Mouse (Mus musculus): ENCODE results near the gene Aqp7. TPM values are rescaled to one million over a fixed set of nuclear protein-coding genes. Genes with fewer than 3 reads are reported as not detected.

Gene Aqp7
- polyA plus RNA-seq, 1 experiment from 2014 or later: 0.16 TPM

- no peak overlapping the region for H3K27ac ChIP-seq (replicated peaks; ENCODE audit: low read depth, low read length)
- H3K4me3 ChIP-seq (replicated peaks; ENCODE audit: low read depth, low read length): no peak overlapping the region
- H3K9ac ChIP-seq (replicated peaks; ENCODE audit: low read length): no peak overlapping the region
- DNase-seq (no peak), ATAC-seq (ENCODE audit: low FRiP score, low TSS enrichment) (no peak)
- no peaks in the 10 kb centered on the region for H3K9me3 ChIP-seq (ENCODE audit: control insufficient read depth, low read length)
- peaks cover 10% of the 10 kb centered on the region; the same call in 1 of the 2 replicates for H3K36me3 ChIP-seq (ENCODE audit: control insufficient read depth, insufficient read depth, low read length)
- WGBS: 72% methylated on average over 3 of the region's 3 CpGs
- no peak overlapping the region for H3K4me2 ChIP-seq (ENCODE audit: low read length)
- H3K27me3 ChIP-seq (ENCODE audit: control insufficient read depth, insufficient read depth, low read length): no peaks in the 10 kb centered on the region
- no peaks in the 10 kb centered on the region for H3K4me1 ChIP-seq (ENCODE audit: control insufficient read depth, insufficient read depth, low read length)
These were observed 16.7 kb downstream of the Aqp7 start for GRCm38 (mm10) chr4:41031242-41031641.

- H3K9me3 ChIP-seq (ENCODE audit: control insufficient read depth, low read length): no peaks in the 10 kb centered on the region
- H3K4me1 ChIP-seq (ENCODE audit: control insufficient read depth, insufficient read depth, low read length): no peaks in the 10 kb centered on the region
- DNase-seq (no peak), ATAC-seq (ENCODE audit: low FRiP score, low TSS enrichment) (no peak)
- 97% methylated on average over 5 of the region's 5 CpGs for WGBS
- H3K27me3 ChIP-seq (ENCODE audit: control insufficient read depth, insufficient read depth, low read length): no peaks in the 10 kb centered on the region
- no peak overlapping the region for H3K4me2 ChIP-seq (ENCODE audit: low read length)
- no peak overlapping the region for H3K4me3 ChIP-seq (replicated peaks; ENCODE audit: low read depth, low read length)
- H3K27ac ChIP-seq (replicated peaks; ENCODE audit: low read depth, low read length): no peak overlapping the region
- peaks cover 25% of the 10 kb centered on the region for H3K36me3 ChIP-seq (ENCODE audit: control insufficient read depth, insufficient read depth, low read length)
- H3K9ac ChIP-seq (replicated peaks; ENCODE audit: low read length): no peak overlapping the region
These were observed 18.6 kb downstream of the Aqp7 start for GRCm38 (mm10) chr4:41029372-41029771.

- no peak overlapping the region for H3K4me2 ChIP-seq (ENCODE audit: low read length)
- ATAC-seq (ENCODE audit: low FRiP score, low TSS enrichment) (no peak), DNase-seq (peak; percentile 4)
- no peaks in the 10 kb centered on the region for H3K9me3 ChIP-seq (ENCODE audit: control insufficient read depth, low read length)
- WGBS: 78% methylated on average over 4 of the region's 4 CpGs
- no peaks in the 10 kb centered on the region for H3K27me3 ChIP-seq (ENCODE audit: control insufficient read depth, insufficient read depth, low read length)
- H3K4me3 ChIP-seq (replicated peaks; ENCODE audit: low read depth, low read length): no peak overlapping the region
- no peaks in the 10 kb centered on the region for H3K4me1 ChIP-seq (ENCODE audit: control insufficient read depth, insufficient read depth, low read length)
- no peak overlapping the region for H3K9ac ChIP-seq (replicated peaks; ENCODE audit: low read length)
- H3K36me3 ChIP-seq (ENCODE audit: control insufficient read depth, insufficient read depth, low read length): peaks cover 36% of the 10 kb centered on the region
- H3K27ac ChIP-seq (replicated peaks; ENCODE audit: low read depth, low read length): no peak overlapping the region
These were observed 19.7 kb downstream of the Aqp7 start for GRCm38 (mm10) chr4:41028272-41028671.

GRCm38 (mm10) chr4:41027872-41028271, 20.1 kb downstream of the Aqp7 start:
- H3K36me3 ChIP-seq (ENCODE audit: control insufficient read depth, insufficient read depth, low read length): peaks cover 40% of the 10 kb centered on the region
- no peak overlapping the region for H3K4me2 ChIP-seq (ENCODE audit: low read length)
- no peak overlapping the region for H3K27ac ChIP-seq (replicated peaks; ENCODE audit: low read depth, low read length)
- no peaks in the 10 kb centered on the region for H3K9me3 ChIP-seq (ENCODE audit: control insufficient read depth, low read length)
- 83% methylated on average over 3 of the region's 3 CpGs for WGBS
- ATAC-seq (ENCODE audit: low FRiP score, low TSS enrichment) (no peak), DNase-seq (no peak)
- H3K9ac ChIP-seq (replicated peaks; ENCODE audit: low read length): no peak overlapping the region
- no peak overlapping the region for H3K4me3 ChIP-seq (replicated peaks; ENCODE audit: low read depth, low read length)
- no peaks in the 10 kb centered on the region for H3K27me3 ChIP-seq (ENCODE audit: control insufficient read depth, insufficient read depth, low read length)
- H3K4me1 ChIP-seq (ENCODE audit: control insufficient read depth, insufficient read depth, low read length): no peaks in the 10 kb centered on the region

GRCm38 (mm10) chr4:41026086-41026787, 21.7 kb downstream of the Aqp7 start:
- 63% methylated on average over 8 of the region's 8 CpGs for WGBS
- Histone ChIP-seq H3K27me3 (ENCODE audit: control insufficient read depth, insufficient read depth, low read length) (no peaks in the 10 kb centered on the region), H3K36me3 (ENCODE audit: control insufficient read depth, insufficient read depth, low read length) (peaks cover 49% of the 10 kb centered on the region), H3K4me3 (replicated peaks; ENCODE audit: low read depth, low read length) (no peak overlapping the region), H3K27ac (replicated peaks; ENCODE audit: low read depth, low read length) (no peak overlapping the region), H3K4me1 (ENCODE audit: control insufficient read depth, insufficient read depth, low read length) (no peaks in the 10 kb centered on the region), H3K4me2 (ENCODE audit: low read length) (no peak overlapping the region), H3K9me3 (ENCODE audit: control insufficient read depth, low read length) (no peaks in the 10 kb centered on the region), H3K9ac (replicated peaks; ENCODE audit: low read length) (no peak overlapping the region)
- DNase-seq (no peak), ATAC-seq (ENCODE audit: low FRiP score, low TSS enrichment) (no peak)

GRCm38 (mm10) chr4:41021094-41021493, 26.8 kb downstream of the Aqp7 start:
- H3K27ac ChIP-seq (replicated peaks; ENCODE audit: low read depth, low read length): no peak overlapping the region
- H3K4me2 ChIP-seq (ENCODE audit: low read length): no peak overlapping the region
- no peak overlapping the region for H3K9ac ChIP-seq (replicated peaks; ENCODE audit: low read length)
- ATAC-seq (ENCODE audit: low FRiP score, low TSS enrichment): no peak
- 84% methylated on average over 5 of the region's 5 CpGs for WGBS
- no peaks in the 10 kb centered on the region for H3K4me1 ChIP-seq (ENCODE audit: control insufficient read depth, insufficient read depth, low read length)
- DNase-seq: no peak
- no peaks in the 10 kb centered on the region for H3K27me3 ChIP-seq (ENCODE audit: control insufficient read depth, insufficient read depth, low read length)
- H3K4me3 ChIP-seq (replicated peaks; ENCODE audit: low read depth, low read length): no peak overlapping the region
- H3K36me3 ChIP-seq (ENCODE audit: control insufficient read depth, insufficient read depth, low read length): peaks cover 59% of the 10 kb centered on the region
- H3K9me3 ChIP-seq (ENCODE audit: control insufficient read depth, low read length): no peaks in the 10 kb centered on the region

- no peaks in the 10 kb centered on the region for H3K9me3 ChIP-seq (ENCODE audit: control insufficient read depth, low read length)
- no peak for DNase-seq
- no peaks in the 10 kb centered on the region for H3K27me3 ChIP-seq (ENCODE audit: control insufficient read depth, insufficient read depth, low read length)
- no peak overlapping the region for H3K9ac ChIP-seq (replicated peaks; ENCODE audit: low read length)
- no peak overlapping the region for H3K4me2 ChIP-seq (ENCODE audit: low read length)
- 93% methylated on average over 5 of the region's 5 CpGs for WGBS
- no peaks in the 10 kb centered on the region for H3K4me1 ChIP-seq (ENCODE audit: control insufficient read depth, insufficient read depth, low read length)
- no peak overlapping the region for H3K4me3 ChIP-seq (replicated peaks; ENCODE audit: low read depth, low read length)
- peaks cover 67% of the 10 kb centered on the region for H3K36me3 ChIP-seq (ENCODE audit: control insufficient read depth, insufficient read depth, low read length)
- no peak overlapping the region for H3K27ac ChIP-seq (replicated peaks; ENCODE audit: low read depth, low read length)
- ATAC-seq (ENCODE audit: low FRiP score, low TSS enrichment): no peak
These were observed 32.1 kb downstream of the Aqp7 start for GRCm38 (mm10) chr4:41015798-41016197.

- no peak overlapping the region for H3K4me2 ChIP-seq (ENCODE audit: low read length)
- WGBS: 95% methylated on average over 3 of the region's 3 CpGs
These were observed 34.6 kb downstream of the Aqp7 start for GRCm38 (mm10) chr4:41013351-41013750.

GRCm38 (mm10) chr4:41000842-41001639, 46.9 kb downstream of the Aqp7 start:
- Histone ChIP-seq H3K36me3 (ENCODE audit: control insufficient read depth, insufficient read depth, low read length) (peaks cover 94% of the 10 kb centered on the region), H3K4me3 (replicated peaks; ENCODE audit: low read depth, low read length) (no peak overlapping the region), H3K9ac (replicated peaks; ENCODE audit: low read length) (no peak overlapping the region), H3K4me2 (ENCODE audit: low read length) (no peak overlapping the region), H3K9me3 (ENCODE audit: control insufficient read depth, low read length) (no peaks in the 10 kb centered on the region), H3K27me3 (ENCODE audit: control insufficient read depth, insufficient read depth, low read length) (no peaks in the 10 kb centered on the region), H3K27ac (replicated peaks; ENCODE audit: low read depth, low read length) (no peak overlapping the region), H3K4me1 (ENCODE audit: control insufficient read depth, insufficient read depth, low read length) (no peaks in the 10 kb centered on the region)
- ATAC-seq (ENCODE audit: low FRiP score, low TSS enrichment) (no peak), DNase-seq (no peak)
- 93% methylated on average over 9 of the region's 9 CpGs for WGBS

More at GRCm38 (mm10) chr4:41013351-41013750, 34.6 kb downstream of the Aqp7 start:
- Histone ChIP-seq H3K27ac (replicated peaks; ENCODE audit: low read depth, low read length) (no peak overlapping the region), H3K4me3 (replicated peaks; ENCODE audit: low read depth, low read length) (no peak overlapping the region), H3K36me3 (ENCODE audit: control insufficient read depth, insufficient read depth, low read length) (peaks cover 74% of the 10 kb centered on the region), H3K27me3 (ENCODE audit: control insufficient read depth, insufficient read depth, low read length) (no peaks in the 10 kb centered on the region), H3K9me3 (ENCODE audit: control insufficient read depth, low read length) (no peaks in the 10 kb centered on the region), H3K9ac (replicated peaks; ENCODE audit: low read length) (no peak overlapping the region), H3K4me1 (ENCODE audit: control insufficient read depth, insufficient read depth, low read length) (no peaks in the 10 kb centered on the region)
- no peak for ATAC-seq (ENCODE audit: low FRiP score, low TSS enrichment)
- DNase-seq: no peak

All from midbrain, embryonic 14.5 days (tissue).